Mouse (Mus musculus) heart, postnatal 14 days (tissue): ENCODE results near the gene Rhox4a. TPM values are rescaled to one million over a fixed set of nuclear protein-coding genes. Genes with fewer than 3 reads are reported as not detected.
"Not testable (repeated sequence)": the region's sequence is repeated elsewhere in the genome, so short reads cannot be mapped to it uniquely, and the experiment has no call there.

Experiments used
- DNase-seq, 2 experiments: peaks; one replicate each; pipeline ENCODE4 v3.0.0; 2021 to 2022
- intact Hi-C: fragments of 180-260 bp; cut with DNase I; formaldehyde crosslinking; loops from one replicate; pipeline ENCODE4 v1.15.1; 2025
- long read RNA-seq, 2 experiments: library from polyadenylated mRNA; stranded (forward); transcript quantifications; one replicate each; pipeline ENCODE4 v2.0.0; 2021
- total RNA-seq, 2 experiments: library from RNA; stranded (reverse); gene quantifications; 2 replicates each; pipeline ENCODE4 v1.2.3; 2021

The Rhox4a gene
- not detected for total RNA-seq
- long read RNA-seq, experiment 1 = 0 reads
- long read RNA-seq, experiment 2 = 0 reads

DNA sequence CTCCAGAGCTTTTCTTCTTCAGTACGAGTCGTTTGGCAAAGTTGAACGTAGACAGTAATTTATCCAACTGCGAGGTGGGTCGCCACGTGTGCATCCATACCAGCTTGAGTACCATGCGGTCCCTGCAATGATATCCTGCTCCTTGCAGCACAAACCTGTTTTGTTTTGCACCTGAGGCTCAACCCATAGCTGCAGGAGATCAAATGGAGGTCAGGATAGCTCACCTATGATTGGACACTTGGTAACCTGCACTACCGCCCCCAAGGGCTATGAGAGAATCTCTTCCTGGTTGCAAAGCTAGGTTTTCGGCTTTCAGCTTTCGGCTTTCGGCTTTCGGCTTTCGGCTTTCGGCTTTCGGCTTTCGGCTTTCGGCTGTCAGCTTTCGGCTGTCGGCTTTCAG is at the start of gene Rhox4a:
TSS of gene Rhox4a (plus strand) at position 301 of the 400 bp plus-strand sequence.
- intact Hi-C loops, DNase-seq: not testable (repeated sequence)

DNA sequence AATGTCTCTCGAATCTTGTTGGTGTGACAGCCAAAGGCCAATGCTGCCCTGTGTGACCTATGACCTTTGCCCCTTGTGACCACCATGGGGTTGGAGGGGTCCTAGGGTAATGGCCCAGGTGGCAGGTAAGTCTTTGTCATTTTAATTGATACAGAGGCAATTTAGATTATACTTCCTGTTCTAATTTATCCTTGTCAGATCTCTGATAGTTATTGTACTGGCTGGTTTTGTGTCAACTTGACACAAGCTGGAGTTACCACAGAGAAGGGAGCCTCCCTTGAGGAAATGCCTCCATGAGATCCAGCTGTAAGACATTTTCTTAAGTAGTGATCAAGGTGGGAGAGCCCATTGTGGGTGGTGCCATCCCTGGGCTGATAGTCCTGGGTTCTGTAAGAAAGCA is 43.0 kb upstream of the Rhox4a start, which contains the start of gene Rhox1:
TSS of gene Rhox1 (minus strand) at position 101 of the 400 bp plus-strand sequence.
- DNase-seq, intact Hi-C loops: not testable (repeated sequence)

DNA sequence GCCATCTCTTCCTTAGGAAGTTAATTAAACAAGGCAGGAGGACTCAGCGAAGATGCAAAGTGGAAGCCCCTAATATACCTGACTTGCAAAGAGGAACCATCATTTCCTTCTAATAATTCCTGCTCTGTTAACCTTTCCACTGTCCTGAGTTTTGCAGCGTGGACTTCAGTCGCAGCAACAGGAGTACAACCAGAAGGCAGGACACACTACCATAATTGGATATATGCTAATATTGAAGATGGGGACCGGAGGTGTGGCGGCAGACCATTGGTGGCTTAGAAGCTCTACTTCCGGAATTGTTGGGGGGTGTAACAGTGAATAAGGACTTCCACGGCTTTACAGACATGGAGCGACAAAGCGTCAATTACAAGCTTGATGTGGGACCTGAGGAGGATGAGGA is 20.5 kb upstream of the Rhox4a start, which contains the start of gene Rhox2a:
TSS of gene Rhox2a (plus strand) at position 301 of the 400 bp plus-strand sequence.
- intact Hi-C loops, DNase-seq: not testable (repeated sequence)

GRCm38 (mm10) chrX:37249619-37250018 is 15.5 kb upstream of the Rhox4a start, which contains the start of gene Rhox3a:
Gene Rhox3a (plus strand): TSS chrX:37249919.
- intact Hi-C loops, DNase-seq: not testable (repeated sequence)

Other genes with a start within 250 kb of the Rhox4a start
- not detected for gene Sowahd, start 216.5 kb upstream of the Rhox4a start, total RNA-seq
- 100 to 1,000 TPM; 332 to 382 TPM for gene Rpl39, start 179.9 kb upstream of the Rhox4a start, total RNA-seq
- gene Upf3b, start 155.0 kb upstream of the Rhox4a start, total RNA-seq = 10 to 100 TPM in 1 of 2 experiments, 1 to 10 TPM in 1; 6.7 to 10.2 TPM
- 10 to 100 TPM in 1 of 2 experiments, 1 to 10 TPM in 1; 9.3 to 11.2 TPM for gene Nkap, start 138.5 kb upstream of the Rhox4a start, total RNA-seq
- not detected for gene Akap14, start 96.5 kb upstream of the Rhox4a start, total RNA-seq
- gene Ndufa1, start 74.2 kb upstream of the Rhox4a start, total RNA-seq = 100 to 1,000 TPM; 877 to 921 TPM
- 1 to 10 TPM; 1.9 to 2.1 TPM for gene Rnf113a1, start 74.1 kb upstream of the Rhox4a start, total RNA-seq
- not detected for gene Gm9, start 54.3 kb upstream of the Rhox4a start, total RNA-seq
- gene Rhox1, start 43.1 kb upstream of the Rhox4a start, total RNA-seq = not detected
- not detected for gene Rhox2a, start 20.4 kb upstream of the Rhox4a start, total RNA-seq
- not detected for gene Rhox3a, start 15.4 kb upstream of the Rhox4a start, total RNA-seq
- not detected for gene Rhox3a2, start 114.7 kb downstream of the Rhox4a start, total RNA-seq
- gene Rhox4a2, start 125.5 kb downstream of the Rhox4a start, total RNA-seq = not detected
- not detected for gene Rhox2b, start 146.7 kb downstream of the Rhox4a start, total RNA-seq
- not detected for gene Rhox4b, start 167.2 kb downstream of the Rhox4a start, total RNA-seq
- gene Rhox2c, start 188.3 kb downstream of the Rhox4a start, total RNA-seq = not detected
- gene Rhox3c, start 193.2 kb downstream of the Rhox4a start, total RNA-seq = not detected
- not detected for gene Rhox4c, start 215.0 kb downstream of the Rhox4a start, total RNA-seq
- gene Rhox2d, start 228.1 kb downstream of the Rhox4a start, total RNA-seq = not detected
- gene Rhox4d, start 249.0 kb downstream of the Rhox4a start, total RNA-seq = not detected